Mouse (Mus musculus) G1E (cell line): ENCODE data around the gene Pde1c. TPM values are rescaled to one million over a fixed set of nuclear protein-coding genes. Genes with fewer than 3 reads are reported as not detected.

Experiments used
- ATAC-seq: 2 replicates; pipeline ENCODE4 v1.8.0; 2016; ENCODE audit warnings: mild to moderate bottlenecking; ENCODE audit not compliant: insufficient number of reproducible peaks, poor library complexity, low FRiP score, severe bottlenecking; ENCODE audit errors: extremely low read depth
- DNase-seq: peaks from one replicate; pipeline ENCODE4 v3.0.0; 2012; ENCODE audit warnings: low spot score
- H3K27me3 ChIP-seq: 2 replicates; pipeline ENCODE4 v1.6.1; 2012; ENCODE audit warnings: mild to moderate bottlenecking, low read length, inconsistent platforms; ENCODE audit not compliant: insufficient read depth
- H3K36me3 ChIP-seq: replicated peaks from 2 replicates; pipeline ENCODE3; 2012; ENCODE audit warnings: mild to moderate bottlenecking, inconsistent platforms
- H3K4me1 ChIP-seq: 2 replicates; pipeline ENCODE4 v1.6.1; 2012; ENCODE audit warnings: low read depth, low read length, inconsistent platforms, mixed read lengths; ENCODE audit not compliant: insufficient read depth
- H3K4me3 ChIP-seq: 2 replicates; pipeline ENCODE4 v1.5.1; 2012; ENCODE audit warnings: low read depth, mild to moderate bottlenecking, inconsistent platforms, low read length, moderate library complexity, mixed read lengths
- H3K9me3 ChIP-seq: replicated peaks from 2 replicates; pipeline ENCODE4 v1.6.1; 2012; ENCODE audit warnings: inconsistent platforms
- CTCF ChIP-seq: IDR thresholded peaks from 2 replicates; pipeline ENCODE4 v1.5.1; 2012; ENCODE audit warnings: low read depth, low read length, inconsistent platforms, mixed read lengths
- GATA1 ChIP-seq: IDR thresholded peaks from 2 replicates; pipeline ENCODE4 v1.6.1; 2012; ENCODE audit warnings: borderline replicate concordance, low read length, inconsistent platforms, mixed read lengths
- GATA2 ChIP-seq: IDR thresholded peaks from 2 replicates; pipeline ENCODE4 v1.6.1; 2012; ENCODE audit warnings: low read depth, low read length, inconsistent platforms, borderline replicate concordance
- POLR2AphosphoS5 ChIP-seq: IDR thresholded peaks from 2 replicates; pipeline ENCODE4 v1.6.1; 2012; ENCODE audit warnings: low read depth, low read length, inconsistent platforms; ENCODE audit not compliant: insufficient replicate concordance
- TAL1 ChIP-seq: conservative IDR thresholded peaks from 2 replicates; pipeline ENCODE4 v1.6.1; 2012; ENCODE audit warnings: low read depth, low read length, inconsistent platforms, mixed read lengths
- polyA plus RNA-seq: library from polyadenylated mRNA; stranded (reverse); fragments of >175 nt; gene quantifications from 2 replicates; pipeline ENCODE4 v1.2.3, GENCODE M21; 2012
- total RNA-seq, 2 experiments: library from RNA; stranded (forward) in 1 of 2; stranded (reverse) in 1 of 2; fragments of 200-1000 nt in 1 of 2; fragments of >200 nt in 1 of 2; fragmentation: Nextera tagmentation in 1 of 2; gene quantifications; 2 replicates each; pipeline ENCODE4 v1.2.3; 2014 to 2017

Gene Pde1c
- total and polyA plus RNA-seq, 3 experiments, result 0.38 TPM; not detected in 2

GRCm38 (mm10) chr6:56076378-56076805, 492.5 kb downstream of the Pde1c start:
- Histone ChIP-seq H3K27me3 (no peaks in the 10 kb centered on the region), H3K4me3 (no peak overlapping the region), H3K4me1 (no peaks in the 10 kb centered on the region), H3K9me3 (no peaks in the 10 kb centered on the region), H3K36me3 (no peaks in the 10 kb centered on the region)
- DNase-seq (no peak), ATAC-seq (no peak)
- TF ChIP-seq TAL1, result no peak
- no peak for TF ChIP-seq GATA1
- no peak for TF ChIP-seq GATA2
- TF ChIP-seq POLR2AphosphoS5, result no peak
- TF ChIP-seq CTCF, result no peak

GRCm38 (mm10) chr6:56068516-56068915, 500.4 kb downstream of the Pde1c start:
- ATAC-seq (no peak), DNase-seq (no peak)
- Histone ChIP-seq H3K27me3 (no peaks in the 10 kb centered on the region), H3K9me3 (no peaks in the 10 kb centered on the region), H3K4me1 (no peaks in the 10 kb centered on the region), H3K4me3 (no peak overlapping the region), H3K36me3 (no peaks in the 10 kb centered on the region)
- no peak for TF ChIP-seq GATA1
- TF ChIP-seq POLR2AphosphoS5, result no peak
- no peak for TF ChIP-seq TAL1
- no peak for TF ChIP-seq CTCF
- TF ChIP-seq GATA2, result no peak

GRCm38 (mm10) chr6:56066632-56067282, 502.1 kb downstream of the Pde1c start:
- H3K4me1 ChIP-seq, result no peaks in the 10 kb centered on the region
- ATAC-seq (no peak), DNase-seq (no peak)
- no peaks in the 10 kb centered on the region for H3K27me3 ChIP-seq
- H3K36me3 ChIP-seq, result no peaks in the 10 kb centered on the region
- H3K4me3 ChIP-seq, result no peak overlapping the region
- no peaks in the 10 kb centered on the region for H3K9me3 ChIP-seq
- no peak for TF ChIP-seq POLR2AphosphoS5
- no peak for TF ChIP-seq GATA1
- no peak for TF ChIP-seq CTCF
- TF ChIP-seq TAL1, result no peak
- no peak for TF ChIP-seq GATA2

DNA sequence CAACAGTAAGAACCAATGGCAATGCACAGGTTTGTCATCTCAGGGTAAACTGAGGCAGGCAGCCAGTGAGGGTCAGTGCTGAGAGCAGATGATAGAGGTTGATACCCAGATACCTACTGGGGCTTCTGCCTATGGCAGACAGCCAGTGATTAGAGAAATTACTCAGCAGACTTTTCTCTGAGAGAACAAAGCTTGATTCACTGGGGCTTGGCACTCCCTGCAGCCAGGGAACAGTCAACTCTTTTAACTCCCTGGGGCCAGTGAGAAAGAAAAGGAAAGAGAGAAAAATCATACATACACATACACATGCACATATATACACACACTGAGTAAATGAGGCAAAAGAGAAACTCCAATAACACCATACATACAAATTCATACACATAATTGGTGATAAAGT, 505.2 kb downstream of the Pde1c start:
- Histone ChIP-seq H3K4me3 (no peak overlapping the region), H3K4me1 (no peaks in the 10 kb centered on the region), H3K27me3 (no peaks in the 10 kb centered on the region), H3K36me3 (no peaks in the 10 kb centered on the region), H3K9me3 (no peaks in the 10 kb centered on the region)
- DNase-seq (no peak), ATAC-seq (no peak)
- TF ChIP-seq CTCF, result no peak
- TF ChIP-seq TAL1, result no peak
- TF ChIP-seq GATA2, result no peak
- TF ChIP-seq GATA1, result no peak
- no peak for TF ChIP-seq POLR2AphosphoS5

GRCm38 (mm10) chr6:56049104-56049503, 519.8 kb downstream of the Pde1c start:
- no peak overlapping the region for H3K4me3 ChIP-seq
- H3K36me3 ChIP-seq, result no peaks in the 10 kb centered on the region
- H3K9me3 ChIP-seq, result no peaks in the 10 kb centered on the region
- ATAC-seq, result no peak
- DNase-seq, result no peak
- no peaks in the 10 kb centered on the region for H3K27me3 ChIP-seq
- H3K4me1 ChIP-seq, result no peaks in the 10 kb centered on the region
- TF ChIP-seq CTCF (peak; percentile 11; the same call in 1 of the 2 replicates), GATA2 (no peak)

GRCm38 (mm10) chr6:56048580-56048979, 520.3 kb downstream of the Pde1c start:
- Histone ChIP-seq H3K4me3 (no peak overlapping the region), H3K9me3 (no peaks in the 10 kb centered on the region), H3K27me3 (no peaks in the 10 kb centered on the region), H3K4me1 (no peaks in the 10 kb centered on the region), H3K36me3 (no peaks in the 10 kb centered on the region)
- DNase-seq (no peak), ATAC-seq (no peak)
- no peak for TF ChIP-seq CTCF
- TF ChIP-seq GATA2, result no peak
- TF ChIP-seq TAL1, result no peak
- no peak for TF ChIP-seq POLR2AphosphoS5
- TF ChIP-seq GATA1, result no peak
